Mouse (Mus musculus) layer of hippocampus, postnatal 36 days (tissue): ENCODE data around the gene Blm. TPM values are rescaled to one million over a fixed set of nuclear protein-coding genes. Genes with fewer than 3 reads are reported as not detected.

ENCODE experiments used
- total RNA-seq, 2 experiments: library from RNA; stranded (reverse); gene quantifications; 2 replicates each; pipeline ENCODE4 v1.2.3; 2021

The Blm gene
- total RNA-seq, 2 experiments from 2014 or later = 2.0 to 4.7 TPM

Other genes starting within 250 kb of the Blm start
- 1 to 10 TPM; 1.5 to 2.4 TPM for gene Prc1, start 240.7 kb downstream of the Blm start, total RNA-seq
- gene Rccd1, start 210.7 kb downstream of the Blm start, total RNA-seq = 10 to 100 TPM; 13.2 to 16.6 TPM
- gene Unc45a, start 194.1 kb downstream of the Blm start, total RNA-seq = 10 to 100 TPM; 38.1 to 39.5 TPM
- 10 to 100 TPM; 42.2 to 45.1 TPM for gene Hddc3, start 192.0 kb downstream of the Blm start, total RNA-seq
- gene Man2a2, start 163.7 kb downstream of the Blm start, total RNA-seq = 100 to 1,000 TPM; 144 to 156 TPM
- 1 to 10 TPM; 5.5 to 7.8 TPM for gene Fes, start 147.2 kb downstream of the Blm start, total RNA-seq
- gene Furin, start 129.7 kb downstream of the Blm start, total RNA-seq = 10 to 100 TPM; 39.7 to 45.4 TPM
- 10 to 100 TPM; 18.3 to 22.2 TPM for gene Crtc3, start 153.8 kb upstream of the Blm start, total RNA-seq